Mouse (Mus musculus): ENCODE measurements around the gene Iqcc. TPM values are rescaled to one million over a fixed set of nuclear protein-coding genes. Genes with fewer than 3 reads are reported as not detected.
A peak's percentile ranks its signal among the peaks of the same experiment; 100 is the strongest.

Gene Iqcc
- polyA plus RNA-seq, 1 experiment = 20.1 TPM

- H3K36me3 ChIP-seq (ENCODE audit: control insufficient read depth, insufficient read depth) = no peaks in the 10 kb centered on the region
- H3K79me2 ChIP-seq (ENCODE audit: control insufficient read depth, insufficient read depth) = peaks cover 5% of the 10 kb centered on the region
- H3K4me2 ChIP-seq (ENCODE audit: low read depth) = no peak overlapping the region
- H3K4me3 ChIP-seq = no peak overlapping the region
- no peaks in the 10 kb centered on the region for H3K27me3 ChIP-seq (ENCODE audit: control insufficient read depth, insufficient read depth, insufficient read length)
- H3ac ChIP-seq (ENCODE audit: control insufficient read depth, insufficient read length) = no peak overlapping the region
- TF ChIP-seq POLR2AphosphoS2 (IDR thresholded peaks at IDR 0.05; ENCODE audit: insufficient read length, low read depth) (no peak), USF1 (IDR thresholded peaks at IDR 0.05; ENCODE audit: low read depth) (no peak), TCF3 (IDR thresholded peaks at IDR 0.05; ENCODE audit: insufficient read length, low read depth) (no peak), REST (IDR thresholded peaks at IDR 0.05; ENCODE audit: insufficient read depth, insufficient read length) (no peak), CEBPB (IDR thresholded peaks at IDR 0.05; ENCODE audit: insufficient read depth, poor library complexity, severe bottlenecking) (no peak), MYOG (IDR thresholded peaks at IDR 0.05; ENCODE audit: control insufficient read depth in 1 of 3, insufficient read depth in 1 of 3, insufficient read length in 2 of 3, low read depth in 2 of 3) (no peak), TCF12 (IDR thresholded peaks at IDR 0.05; ENCODE audit: insufficient read depth, poor library complexity, severe bottlenecking) (no peak), E2F4 (IDR thresholded peaks at IDR 0.05; ENCODE audit: insufficient read depth) (no peak), MYOD1 (IDR thresholded peaks at IDR 0.05; ENCODE audit: control insufficient read depth in 1 of 3, insufficient read length in 2 of 3, low read depth in 2 of 3) (no peak), MAX (IDR thresholded peaks at IDR 0.05; ENCODE audit: low read depth) (no peak), SRF (IDR thresholded peaks at IDR 0.05; ENCODE audit: control insufficient read depth, insufficient read length, low read depth) (no peak), POLR2A (IDR thresholded peaks at IDR 0.05; ENCODE audit: insufficient read length, low read depth) (no peak)
Measured at GRCm38 (mm10) chr4:129620419-129621282, 1.8 kb upstream of the Iqcc start.

DNA sequence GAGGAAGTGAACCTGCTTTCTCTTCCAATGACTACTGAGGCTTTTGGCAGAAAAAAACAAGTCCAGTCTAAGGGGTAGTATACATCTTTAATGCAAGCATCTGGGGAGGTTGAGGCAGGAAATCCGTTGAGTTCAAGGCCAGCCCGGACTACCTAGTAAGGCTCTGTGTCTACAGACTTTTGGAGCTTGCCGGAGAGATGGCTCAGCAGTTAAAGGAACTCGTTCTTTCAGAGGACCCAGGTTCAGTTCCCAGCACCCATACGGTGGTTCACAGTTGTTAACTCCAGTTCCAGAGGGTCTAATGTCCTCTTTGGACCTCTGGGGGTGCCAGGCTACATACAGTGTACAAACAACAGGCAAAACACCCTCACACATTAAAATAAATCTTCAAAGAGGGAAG lies 868 bp downstream of the Iqcc start:
- TF ChIP-seq CEBPB (IDR thresholded peaks at IDR 0.05; ENCODE audit: insufficient read depth, poor library complexity, severe bottlenecking) = no peak
- TF ChIP-seq TCF3 (IDR thresholded peaks at IDR 0.05; ENCODE audit: insufficient read length, low read depth) = no peak
- no peak for TF ChIP-seq MAX (IDR thresholded peaks at IDR 0.05; ENCODE audit: low read depth)
- no peak for TF ChIP-seq SRF (IDR thresholded peaks at IDR 0.05; ENCODE audit: control insufficient read depth, insufficient read length, low read depth)
- TF ChIP-seq MYOG (IDR thresholded peaks at IDR 0.05; ENCODE audit: control insufficient read depth in 1 of 3, insufficient read depth in 1 of 3, insufficient read length in 2 of 3, low read depth in 2 of 3) = no peak
- TF ChIP-seq POLR2A (IDR thresholded peaks at IDR 0.05; ENCODE audit: insufficient read length, low read depth) = no peak
- no peak for TF ChIP-seq POLR2AphosphoS2 (IDR thresholded peaks at IDR 0.05; ENCODE audit: insufficient read length, low read depth)
- no peak for TF ChIP-seq USF1 (IDR thresholded peaks at IDR 0.05; ENCODE audit: low read depth)
- TF ChIP-seq MYOD1 (IDR thresholded peaks at IDR 0.05; ENCODE audit: control insufficient read depth in 1 of 3, insufficient read length in 2 of 3, low read depth in 2 of 3) = no peak
- TF ChIP-seq E2F4 (IDR thresholded peaks at IDR 0.05; ENCODE audit: insufficient read depth) = no peak
- no peak for TF ChIP-seq TCF12 (IDR thresholded peaks at IDR 0.05; ENCODE audit: insufficient read depth, poor library complexity, severe bottlenecking)
- no peak for TF ChIP-seq REST (IDR thresholded peaks at IDR 0.05; ENCODE audit: insufficient read depth, insufficient read length)
- peaks cover 5% of the 10 kb centered on the region for H3K79me2 ChIP-seq (ENCODE audit: control insufficient read depth, insufficient read depth)

DNA sequence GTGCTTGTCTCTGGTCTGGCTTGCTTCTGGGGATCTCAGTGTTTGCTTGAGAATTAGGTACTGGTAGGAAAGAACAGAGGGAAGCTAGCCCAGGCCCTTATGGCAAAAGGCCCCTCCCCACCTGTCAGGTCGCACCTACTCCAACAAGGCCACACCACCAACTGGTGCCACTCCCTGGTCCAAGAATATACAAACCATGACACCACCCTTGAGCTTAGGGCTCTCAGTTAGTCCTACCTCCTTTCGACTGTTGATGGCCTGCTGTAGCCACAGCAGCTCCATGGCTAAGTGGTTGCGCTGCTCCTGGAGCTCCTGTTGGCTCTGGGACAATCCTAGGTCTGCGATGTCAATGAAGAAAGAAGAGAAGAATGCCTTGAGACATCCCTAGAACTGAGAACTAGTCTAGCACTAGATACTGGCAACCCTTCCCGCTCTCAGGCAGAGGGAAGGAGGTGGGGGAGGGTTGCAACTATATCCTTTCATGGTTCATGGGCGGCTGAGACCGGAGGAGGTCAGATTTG lies 1.7 kb downstream of the Iqcc start:
- Histone ChIP-seq H3K4me3 (peak overlapping the region; percentile 83), H3K36me3 (ENCODE audit: control insufficient read depth, insufficient read depth) (no peaks in the 10 kb centered on the region), H3K79me2 (ENCODE audit: control insufficient read depth, insufficient read depth) (peaks cover 5% of the 10 kb centered on the region), H3K4me2 (ENCODE audit: low read depth) (peak overlapping the region; percentile 92), H3K27me3 (ENCODE audit: control insufficient read depth, insufficient read depth, insufficient read length) (no peaks in the 10 kb centered on the region), H3ac (ENCODE audit: control insufficient read depth, insufficient read length) (no peak overlapping the region)
- peak; percentile 36 for TF ChIP-seq POLR2A (IDR thresholded peaks at IDR 0.05; ENCODE audit: insufficient read length, low read depth)
- peak; percentile 10 for TF ChIP-seq POLR2AphosphoS2 (IDR thresholded peaks at IDR 0.05; ENCODE audit: insufficient read length, low read depth)
- no peak for TF ChIP-seq SRF (IDR thresholded peaks at IDR 0.05; ENCODE audit: control insufficient read depth, insufficient read length, low read depth)

More for the DNA sequence above, 868 bp downstream of the Iqcc start:
- no peaks in the 10 kb centered on the region for H3K27me3 ChIP-seq (ENCODE audit: control insufficient read depth, insufficient read depth, insufficient read length)
- peak overlapping the region; percentile 92 for H3K4me2 ChIP-seq (ENCODE audit: low read depth)
- H3ac ChIP-seq (ENCODE audit: control insufficient read depth, insufficient read length) = peak overlapping the region; percentile 46
- peak overlapping the region; percentile 83 for H3K4me3 ChIP-seq
- no peaks in the 10 kb centered on the region for H3K36me3 ChIP-seq (ENCODE audit: control insufficient read depth, insufficient read depth)

DNA sequence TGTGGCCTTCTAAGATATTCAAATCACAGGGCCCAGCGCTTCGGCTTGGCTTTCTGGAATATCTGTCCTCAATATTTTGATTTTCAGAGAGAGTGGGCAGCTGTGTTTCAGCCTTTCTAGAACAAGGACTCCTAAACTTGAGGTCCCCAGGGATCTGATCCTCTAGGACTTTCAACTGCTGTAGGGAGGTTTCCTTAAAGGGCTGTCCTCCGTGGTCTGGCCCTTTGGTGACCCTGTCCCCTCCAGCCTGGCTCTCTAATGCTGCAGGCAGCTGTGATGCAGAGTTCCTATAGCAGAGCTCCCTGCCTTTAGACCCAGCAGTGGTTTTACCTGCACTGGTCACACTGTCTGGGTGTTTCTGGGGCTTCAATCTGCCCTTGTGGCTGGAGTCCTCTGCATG lies 2.3 kb downstream of the Iqcc start:
- Histone ChIP-seq H3K36me3 (ENCODE audit: control insufficient read depth, insufficient read depth) (no peaks in the 10 kb centered on the region), H3K27me3 (ENCODE audit: control insufficient read depth, insufficient read depth, insufficient read length) (no peaks in the 10 kb centered on the region), H3K79me2 (ENCODE audit: control insufficient read depth, insufficient read depth) (peaks cover 5% of the 10 kb centered on the region), H3ac (ENCODE audit: control insufficient read depth, insufficient read length) (no peak overlapping the region), H3K4me2 (ENCODE audit: low read depth) (no peak overlapping the region), H3K4me3 (no peak overlapping the region)
- TF ChIP-seq MAX (IDR thresholded peaks at IDR 0.05; ENCODE audit: low read depth) (no peak), MYOD1 (IDR thresholded peaks at IDR 0.05; ENCODE audit: control insufficient read depth in 1 of 3, insufficient read length in 2 of 3, low read depth in 2 of 3) (no peak)

- Histone ChIP-seq H3K27me3 (ENCODE audit: control insufficient read depth, insufficient read depth, insufficient read length) (no peaks in the 10 kb centered on the region), H3K79me2 (ENCODE audit: control insufficient read depth, insufficient read depth) (peaks cover 5% of the 10 kb centered on the region), H3K36me3 (ENCODE audit: control insufficient read depth, insufficient read depth) (no peaks in the 10 kb centered on the region), H3K4me2 (ENCODE audit: low read depth) (no peak overlapping the region), H3ac (ENCODE audit: control insufficient read depth, insufficient read length) (no peak overlapping the region), H3K4me3 (no peak overlapping the region)
- TF ChIP-seq SRF (IDR thresholded peaks at IDR 0.05; ENCODE audit: control insufficient read depth, insufficient read length, low read depth) = no peak
- TF ChIP-seq MYOD1 (IDR thresholded peaks at IDR 0.05; ENCODE audit: control insufficient read depth in 1 of 3, insufficient read length in 2 of 3, low read depth in 2 of 3) = no peak
- no peak for TF ChIP-seq POLR2AphosphoS2 (IDR thresholded peaks at IDR 0.05; ENCODE audit: insufficient read length, low read depth)
- no peak for TF ChIP-seq USF1 (IDR thresholded peaks at IDR 0.05; ENCODE audit: low read depth)
- no peak for TF ChIP-seq CEBPB (IDR thresholded peaks at IDR 0.05; ENCODE audit: insufficient read depth, poor library complexity, severe bottlenecking)
- no peak for TF ChIP-seq MYOG (IDR thresholded peaks at IDR 0.05; ENCODE audit: control insufficient read depth in 1 of 3, insufficient read depth in 1 of 3, insufficient read length in 2 of 3, low read depth in 2 of 3)
- TF ChIP-seq POLR2A (IDR thresholded peaks at IDR 0.05; ENCODE audit: insufficient read length, low read depth) = no peak
- TF ChIP-seq TCF3 (IDR thresholded peaks at IDR 0.05; ENCODE audit: insufficient read length, low read depth) = no peak
- no peak for TF ChIP-seq E2F4 (IDR thresholded peaks at IDR 0.05; ENCODE audit: insufficient read depth)
- no peak for TF ChIP-seq TCF12 (IDR thresholded peaks at IDR 0.05; ENCODE audit: insufficient read depth, poor library complexity, severe bottlenecking)
Measured at GRCm38 (mm10) chr4:129615801-129616290, 3.1 kb downstream of the Iqcc start.
